Mouse (Mus musculus) heart, postnatal 10 days (tissue): ENCODE measurements around the gene Gjc2. TPM values are rescaled to one million over a fixed set of nuclear protein-coding genes. Genes with fewer than 3 reads are reported as not detected.

ENCODE experiments used
- DNase-seq, 2 experiments: peaks; one replicate each; pipeline ENCODE4 v3.0.0; 2021
- intact Hi-C: fragments of 180-260 bp; cut with DNase I; formaldehyde crosslinking; loops from one replicate; pipeline ENCODE4 v1.15.1; 2025
- total RNA-seq, 2 experiments: library from RNA; stranded (reverse); gene quantifications; 2 replicates each; pipeline ENCODE4 v1.2.3; 2021

Gjc2 gene
- total RNA-seq, 2 experiments from 2014 or later = 1.7 to 1.8 TPM

- no peak for DNase-seq
- intact Hi-C loops = no loop called here
Measured at GRCm38 (mm10) chr11:59131348-59131919, 51.6 kb downstream of the Gjc2 start.

- DNase-seq = peak; percentile 68 to 72
- intact Hi-C loops = no loop called here
Measured at GRCm38 (mm10) chr11:59130782-59131181, 52.2 kb downstream of the Gjc2 start.

Other genes starting within 250 kb of the Gjc2 start
- gene Rnf187, start 244.3 kb downstream of the Gjc2 start, total RNA-seq = 100 to 1,000 TPM; 162 to 173 TPM
- 10 to 100 TPM; 11.0 to 13.0 TPM for gene Hist3h2ba, start 234.3 kb downstream of the Gjc2 start, total RNA-seq
- 10 to 100 TPM; 33.2 to 36.7 TPM for gene Hist3h2a, start 228.5 kb downstream of the Gjc2 start, total RNA-seq
- gene Trim17, start 228.5 kb downstream of the Gjc2 start, total RNA-seq = under 1 TPM; 0.12 to 0.22 TPM
- gene Trim11, start 205.1 kb downstream of the Gjc2 start, total RNA-seq = 10 to 100 TPM; 19.9 to 20.8 TPM
- 100 to 1,000 TPM; 427 to 465 TPM for gene Obscn, start 46.8 kb downstream of the Gjc2 start, total RNA-seq
- 10 to 100 TPM; 14.6 to 16.8 TPM for gene Iba57, start 19.5 kb downstream of the Gjc2 start, total RNA-seq
- 10 to 100 TPM; 74.3 to 76.2 TPM for gene Guk1, start 9.0 kb upstream of the Gjc2 start, total RNA-seq
- 10 to 100 TPM; 86.9 to 88.0 TPM for gene Mrpl55, start 19.3 kb upstream of the Gjc2 start, total RNA-seq
- gene 2310033P09Rik, start 25.1 kb upstream of the Gjc2 start, total RNA-seq = 10 to 100 TPM in 1 of 2 experiments, 1 to 10 TPM in 1; 9.4 to 12.3 TPM
- 100 to 1,000 TPM; 339 to 344 TPM for gene Arf1, start 45.1 kb upstream of the Gjc2 start, total RNA-seq
- not detected for gene Wnt3a, start 107.5 kb upstream of the Gjc2 start, total RNA-seq
- 1 to 10 TPM; 6.1 to 7.5 TPM for gene Wnt9a, start 123.7 kb upstream of the Gjc2 start, total RNA-seq
- not detected for gene Prss38, start 192.4 kb upstream of the Gjc2 start, total RNA-seq